Comparison of ENCODE assay signal across 9 mouse cellular contexts in genomic region chr9:69790562-69790961, GRCm38 (mm10). TPM values are rescaled to one million over a fixed set of nuclear protein-coding genes. Genes with fewer than 3 reads are reported as not detected.
A peak's percentile ranks its signal among the peaks of the same experiment; 100 is the strongest.
DNase-seq lines count a peak whose midpoint lies in the region; ATAC-seq and TF ChIP-seq lines count a peak whose summit lies in the region.
"Had no signal": no experiment of that assay in that cellular context is flagged by ENCODE, and none has a peak within 500 bp of the region (broad histone marks: within the 10 kb centered on the region; RNA-seq: fewer than 3 reads in every experiment).

No protein-coding gene starts in this region.

- H3K27me3 ChIP-seq in kidney, adult 2 months (replicated peaks; ENCODE audit: control insufficient read depth, insufficient read depth, low read length) = no peaks in the 10 kb centered on the region; the same call in 1 of the 2 replicates
- H3K27me3 ChIP-seq in E14TG2a.4 (ENCODE audit: insufficient read depth, low read length) = peaks cover 4% of the 10 kb centered on the region; the same call in 1 of the 2 replicates
- H3K27me3 ChIP-seq in liver, embryonic 13.5 days = no peaks in the 10 kb centered on the region

- WGBS in kidney, adult 2 months = 67% methylated on average over 7 of the region's 7 CpGs
- WGBS in liver, embryonic 13.5 days (ENCODE audit: insufficient replicate concordance) = 46% methylated on average over 7 of the region's 7 CpGs

- TF ChIP-seq POLR2A in kidney, adult 2 months (IDR thresholded peaks at IDR 0.05; ENCODE audit: low read depth, low read length) = no peak

- H3K9ac ChIP-seq in liver, embryonic 13.5 days = no peak overlapping the region

- no peaks in the 10 kb centered on the region for H3K9me3 ChIP-seq in E14TG2a.4 (ENCODE audit: low read length)
- H3K9me3 ChIP-seq in liver, embryonic 13.5 days (replicated peaks) = no peaks in the 10 kb centered on the region

- H3K4me3 ChIP-seq in kidney, adult 2 months (ENCODE audit: insufficient read depth, low read depth, low read length) = no peak overlapping the region
- H3K4me3 ChIP-seq in E14TG2a.4 (replicated peaks; ENCODE audit: low read length) = no peak overlapping the region
- H3K4me3 ChIP-seq in liver, embryonic 13.5 days (replicated peaks) = no peak overlapping the region
- H3K4me3 ChIP-seq: megakaryocyte, embryonic 14.5 days had no signal

- H3K4me1 ChIP-seq in kidney, adult 2 months (ENCODE audit: control insufficient read depth, insufficient read depth, low read length) = no peaks in the 10 kb centered on the region
- H3K4me1 ChIP-seq in E14TG2a.4 (replicated peaks; ENCODE audit: low read depth, low read length) = no peaks in the 10 kb centered on the region; the same call in 1 of the 2 replicates
- H3K4me1 ChIP-seq in liver, embryonic 13.5 days (replicated peaks) = no peaks in the 10 kb centered on the region
- H3K4me1 ChIP-seq: megakaryocyte, embryonic 14.5 days had no signal

- H3K4me2 ChIP-seq in liver, embryonic 13.5 days = no peak overlapping the region

- no peak overlapping the region for H3K27ac ChIP-seq in kidney, adult 2 months (ENCODE audit: insufficient read depth, low read depth, low read length)
- H3K27ac ChIP-seq in liver, embryonic 13.5 days = no peak overlapping the region

- ATAC-seq in liver, embryonic 13.5 days (ENCODE audit: low read depth) = no peak
- ATAC-seq in cerebellum, adult (ENCODE audit: insufficient number of reproducible peaks, low FRiP score, low TSS enrichment) = no peak

- peak; percentile 39 for TF ChIP-seq CTCF in kidney, adult 2 months (conservative IDR thresholded peaks at IDR 0.05; ENCODE audit: insufficient read depth, insufficient read length, low read depth, low read length)
- peak; percentile 69 for TF ChIP-seq CTCF in E14TG2a.4 (conservative IDR thresholded peaks at IDR 0.05; ENCODE audit: low read length)

- no peaks in the 10 kb centered on the region for H3K36me3 ChIP-seq in kidney, adult 2 months (ENCODE audit: control insufficient read depth, insufficient read depth, low read length)
- no peaks in the 10 kb centered on the region for H3K36me3 ChIP-seq in E14TG2a.4 (ENCODE audit: insufficient read depth, low read length)
- no peaks in the 10 kb centered on the region for H3K36me3 ChIP-seq in liver, embryonic 13.5 days

- no peak for DNase-seq in kidney, adult 2 months
- no peak for DNase-seq in kidney, adult 18-20 months
- peak; percentile 12 for DNase-seq in 3T3-L1 (ENCODE audit: low read depth, low spot score)
- DNase-seq in liver, embryonic 13.5 days = peak; percentile 2
- no peak for DNase-seq in adrenal gland, adult 8-10 months
- DNase-seq in spleen, postnatal 36 days (ENCODE audit: low spot score in 2 of 2) = no peak

RNA-seq across cellular contexts. Expression of gene Foxb1, which starts 29.8 kb away (rescaled TPM):
- not detected in 2 replicates for polyA plus RNA-seq in kidney, adult 2 months (2012; rRNA removed)
- not detected in 2 replicates for polyA plus RNA-seq in liver, embryonic 13.5 days (2015; fragmentation: Nextera tagmentation; extraction: Ambion mirVana)
- not detected for total RNA-seq in adrenal gland, adult 8-10 months (2022)

Comparison
In these comparisons a context has a peak if more than half of its experiments do, and no peak if none do; other contexts are left out.
1. DNase-seq: peak in 3T3-L1 (single experiment) and liver, embryonic 13.5 days (single experiment); none in kidney, adult 2 months (single experiment), kidney, adult 18-20 months (single experiment), adrenal gland, adult 8-10 months (single experiment) and spleen, postnatal 36 days (0 of 2).